Mouse (Mus musculus) midbrain, embryonic 10.5 days (tissue): ENCODE measurements around the gene Zmym5. TPM values are rescaled to one million over a fixed set of nuclear protein-coding genes. Genes with fewer than 3 reads are reported as not detected.
"Not testable (repeated sequence)": the region's sequence is repeated elsewhere in the genome, so short reads cannot be mapped to it uniquely, and the experiment has no call there.

Source experiments
- DNase-seq: peaks from one replicate; pipeline ENCODE4 v3.0.0-alpha.2; 2017; ENCODE audit warnings: low spot score
- H3K27ac ChIP-seq: fragments of 300-500 bp; sonication (generic); replicated peaks from 2 replicates; pipeline ENCODE4 v1.5.1; 2016; ENCODE audit warnings: mild to moderate bottlenecking
- H3K27me3 ChIP-seq: fragments of 300-500 bp; sonication (generic); 2 replicates; pipeline ENCODE4 v1.6.1; 2016; ENCODE audit warnings: low read depth, mild to moderate bottlenecking; ENCODE audit not compliant: poor library complexity, severe bottlenecking
- H3K36me3 ChIP-seq: fragments of 300-500 bp; sonication (generic); 2 replicates; pipeline ENCODE4 v1.6.1; 2016; ENCODE audit warnings: mild to moderate bottlenecking, moderate library complexity
- H3K4me1 ChIP-seq: fragments of 300-500 bp; sonication (generic); 2 replicates; pipeline ENCODE4 v1.6.1; 2016
- H3K4me3 ChIP-seq: fragments of 300-500 bp; sonication (generic); 2 replicates; pipeline ENCODE4 v1.5.1; 2016; ENCODE audit warnings: mild to moderate bottlenecking, moderate library complexity
- H3K9me3 ChIP-seq: fragments of 300-500 bp; sonication (generic); replicated peaks from 2 replicates; pipeline ENCODE4 v1.6.1; 2016; ENCODE audit warnings: mild to moderate bottlenecking
- WGBS: fragments of 180-500 bp; shearing (Covaris S2); methylation state at CpG from one replicate; pipeline ENCODE4 v1.1.7; 2016; 5-methylcytosine and 5-hydroxymethylcytosine counted together
- polyA plus RNA-seq: library from polyadenylated mRNA; unstranded; fragments of >200 nt; fragmentation: Nextera tagmentation; extraction: Ambion mirVana; gene quantifications from 2 replicates; pipeline ENCODE4 v1.2.1, GENCODE M21; 2016

Zmym5 gene
- polyA plus RNA-seq, 1 experiment from 2014 or later: 24.8 TPM

- 92% methylated on average over 4 of the region's 4 CpGs for WGBS
- no peak for DNase-seq
- no peak overlapping the region for H3K27ac ChIP-seq
- H3K4me1 ChIP-seq: peaks cover 20% of the 10 kb centered on the region
- H3K9me3 ChIP-seq: no peaks in the 10 kb centered on the region
- no peaks in the 10 kb centered on the region for H3K27me3 ChIP-seq
- H3K4me3 ChIP-seq: no peak overlapping the region
- no peaks in the 10 kb centered on the region for H3K36me3 ChIP-seq
These were observed 5.0 kb upstream of the Zmym5 start for GRCm38 (mm10) chr14:56816541-56816940.

GRCm38 (mm10) chr14:56812520-56813036 lies 1.1 kb upstream of the Zmym5 start:
- peak; percentile 83 for DNase-seq
- H3K9me3 ChIP-seq: no peaks in the 10 kb centered on the region
- peak overlapping the region; percentile 66 for H3K4me3 ChIP-seq
- WGBS: 1% methylated on average over 35 of the region's 35 CpGs
- no peaks in the 10 kb centered on the region for H3K27me3 ChIP-seq
- H3K4me1 ChIP-seq: peaks cover 28% of the 10 kb centered on the region
- peak overlapping the region; percentile 97 for H3K27ac ChIP-seq
- peaks cover 18% of the 10 kb centered on the region for H3K36me3 ChIP-seq

DNA sequence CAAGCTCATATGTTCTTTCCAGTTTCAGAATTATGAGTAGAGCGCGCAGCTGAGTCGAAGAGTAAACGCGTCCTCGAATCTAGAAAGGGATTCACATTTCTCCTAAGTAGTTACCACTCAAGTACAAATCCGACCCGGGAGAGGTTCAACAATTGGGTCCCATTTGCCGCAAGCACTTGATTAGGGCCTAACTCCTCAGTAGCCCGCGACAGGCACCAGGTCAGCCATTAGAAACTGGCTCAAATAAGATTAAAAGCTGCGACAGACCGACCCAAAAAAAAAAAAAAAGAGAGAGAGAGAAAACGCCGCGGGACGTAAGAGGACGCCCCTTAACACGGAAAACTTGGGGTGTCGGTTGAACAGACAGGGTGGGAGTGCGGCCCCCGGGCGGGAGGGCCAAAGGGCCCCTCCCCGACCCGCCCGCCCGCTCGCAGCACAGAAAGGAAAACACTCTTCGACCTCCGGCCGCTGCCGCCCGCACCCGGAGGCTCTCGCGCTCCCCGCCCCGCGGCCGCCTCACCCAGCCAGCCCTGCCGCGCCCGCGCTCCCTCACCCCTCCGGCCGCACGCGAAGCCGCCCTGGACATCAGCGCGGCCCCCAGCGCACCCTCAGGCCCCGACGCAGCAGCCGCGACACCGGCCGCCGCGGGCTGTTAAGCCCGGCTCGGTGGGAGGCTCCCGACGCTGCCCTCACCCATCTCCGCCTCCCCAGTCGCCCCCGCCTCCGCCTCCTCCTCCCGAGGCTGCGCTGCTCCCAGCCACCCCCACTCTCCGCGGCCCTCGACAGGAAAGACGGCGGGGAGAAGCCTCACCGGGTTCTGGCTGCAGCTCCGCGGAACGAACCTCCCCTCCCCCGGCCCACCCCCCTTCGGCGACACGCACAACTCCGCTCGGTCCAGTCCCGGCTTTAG lies 480 bp downstream of the Zmym5 start:
- H3K9me3 ChIP-seq, H3K27me3 ChIP-seq: not testable (repeated sequence)
- WGBS: 1% methylated on average over 38 of the region's 86 CpGs
- DNase-seq: peak; percentile 64
- Histone ChIP-seq H3K4me1 (peaks cover 24% of the 10 kb centered on the region), H3K36me3 (peaks cover 29% of the 10 kb centered on the region), H3K4me3 (peak overlapping the region; percentile 78), H3K27ac (peak overlapping the region; percentile 92)

- no peaks in the 10 kb centered on the region for H3K4me1 ChIP-seq
- H3K27ac ChIP-seq: no peak overlapping the region
- peak; percentile 42 for DNase-seq
- H3K9me3 ChIP-seq: no peaks in the 10 kb centered on the region
- WGBS: 55% methylated on average over 2 of the region's 2 CpGs
- peaks cover 70% of the 10 kb centered on the region for H3K36me3 ChIP-seq
- H3K27me3 ChIP-seq: no peaks in the 10 kb centered on the region
- no peak overlapping the region for H3K4me3 ChIP-seq
These were observed 18.3 kb downstream of the Zmym5 start for GRCm38 (mm10) chr14:56793243-56793642.

DNA sequence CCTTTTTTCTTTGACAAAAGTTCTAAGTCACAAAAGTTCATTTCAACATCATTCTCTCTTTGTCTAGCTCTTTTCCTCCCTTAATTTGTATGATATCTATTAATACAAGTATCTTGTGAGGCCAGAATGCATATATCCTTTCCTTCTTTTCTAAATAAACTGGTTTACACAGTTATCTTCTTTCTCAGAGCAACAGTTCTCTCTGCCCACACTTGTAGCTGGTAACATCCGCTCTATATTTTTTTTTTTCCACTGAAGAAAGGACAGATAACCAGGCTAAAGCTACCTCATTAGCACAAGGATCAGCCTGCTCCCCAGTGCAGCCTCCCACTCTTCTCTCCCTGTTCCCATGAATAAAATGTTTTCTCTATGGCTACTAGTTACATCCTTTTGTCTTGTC lies 26.9 kb downstream of the Zmym5 start:
- 77% methylated on average over 1 of the region's 1 CpGs for WGBS
- H3K9me3 ChIP-seq: no peaks in the 10 kb centered on the region
- H3K4me1 ChIP-seq: no peaks in the 10 kb centered on the region
- no peaks in the 10 kb centered on the region for H3K36me3 ChIP-seq
- no peak overlapping the region for H3K4me3 ChIP-seq
- no peak for DNase-seq
- no peak overlapping the region for H3K27ac ChIP-seq
- H3K27me3 ChIP-seq: no peaks in the 10 kb centered on the region

DNA sequence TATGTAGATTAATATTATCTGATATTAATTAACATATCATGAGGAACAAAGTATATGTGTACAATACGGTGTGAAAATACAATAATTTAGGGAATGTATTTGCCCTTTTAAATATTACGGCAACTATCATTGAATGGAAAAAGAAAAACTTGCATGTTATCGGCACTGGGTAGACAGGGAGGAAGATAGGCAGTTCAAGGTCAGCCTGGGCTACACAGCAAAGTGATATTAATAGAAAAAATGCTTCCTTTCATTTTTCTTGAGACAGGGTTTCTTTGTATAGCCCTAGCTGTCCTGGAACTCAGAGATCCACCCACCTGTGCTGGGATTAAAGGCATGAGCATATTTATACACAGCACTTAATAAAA lies 32.6 kb downstream of the Zmym5 start:
- peaks cover 22% of the 10 kb centered on the region for H3K36me3 ChIP-seq
- 52% methylated on average over 3 of the region's 3 CpGs for whole genome bisulfite sequencing
- no peaks in the 10 kb centered on the region for H3K9me3 ChIP-seq
- peak overlapping the region; percentile 96 for H3K27ac ChIP-seq
- H3K4me1 ChIP-seq: peaks cover 24% of the 10 kb centered on the region
- no peaks in the 10 kb centered on the region for H3K27me3 ChIP-seq
- DNase-seq: no peak
- H3K4me3 ChIP-seq: peak overlapping the region; percentile 72

DNA sequence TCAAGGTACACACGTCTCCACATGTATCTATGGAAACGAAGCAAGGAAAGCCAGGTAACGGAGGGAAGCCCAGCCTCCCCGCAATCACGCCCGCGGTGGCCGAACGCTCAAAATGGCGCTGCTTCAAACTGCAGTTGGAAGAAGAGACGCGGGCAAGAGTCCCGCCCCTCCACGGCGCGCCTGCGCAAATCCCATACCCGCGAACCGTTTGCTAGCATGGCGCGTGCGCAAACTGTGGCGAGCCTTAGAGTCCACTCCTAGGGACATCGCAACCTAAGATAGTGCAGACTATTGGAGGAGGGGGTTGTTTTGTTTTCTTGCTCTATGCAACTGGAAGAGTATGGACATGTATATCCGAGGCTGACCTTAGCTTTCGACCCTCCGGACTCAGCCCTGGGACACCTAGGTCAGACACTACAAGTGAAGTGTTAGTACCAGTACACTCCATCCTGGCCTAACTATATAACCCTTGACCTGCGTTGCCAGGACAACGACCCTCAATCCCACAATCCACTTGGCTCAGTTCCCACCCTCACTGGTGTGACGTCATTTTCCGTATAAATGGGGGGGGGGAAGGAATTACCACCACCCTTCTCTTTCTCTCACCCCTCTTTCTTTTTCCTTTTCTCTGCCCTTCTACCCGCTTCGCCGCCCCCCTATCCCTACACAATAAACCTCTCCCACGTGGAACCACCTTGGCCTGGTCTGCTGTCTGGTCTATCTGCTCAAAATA lies 33.1 kb downstream of the Zmym5 start, which contains the start of gene Pspc1:
Pspc1 (minus strand) TSS at position 117 of the 733 bp plus-strand sequence.
- H3K4me3 ChIP-seq: peak within 1 kb of the TSS; percentile 72
- no peaks in the 10 kb centered on the region for H3K9me3 ChIP-seq
- H3K27me3 ChIP-seq: no peaks in the 10 kb centered on the region
- peak within 1 kb of the TSS; percentile 96 for H3K27ac ChIP-seq
- peaks cover 24% of the 10 kb centered on the region for H3K4me1 ChIP-seq
- peak; percentile 99 for DNase-seq
- under 1% methylated on average over 36 of the region's 36 CpGs for WGBS
- peaks cover 27% of the 10 kb centered on the region for H3K36me3 ChIP-seq

DNA sequence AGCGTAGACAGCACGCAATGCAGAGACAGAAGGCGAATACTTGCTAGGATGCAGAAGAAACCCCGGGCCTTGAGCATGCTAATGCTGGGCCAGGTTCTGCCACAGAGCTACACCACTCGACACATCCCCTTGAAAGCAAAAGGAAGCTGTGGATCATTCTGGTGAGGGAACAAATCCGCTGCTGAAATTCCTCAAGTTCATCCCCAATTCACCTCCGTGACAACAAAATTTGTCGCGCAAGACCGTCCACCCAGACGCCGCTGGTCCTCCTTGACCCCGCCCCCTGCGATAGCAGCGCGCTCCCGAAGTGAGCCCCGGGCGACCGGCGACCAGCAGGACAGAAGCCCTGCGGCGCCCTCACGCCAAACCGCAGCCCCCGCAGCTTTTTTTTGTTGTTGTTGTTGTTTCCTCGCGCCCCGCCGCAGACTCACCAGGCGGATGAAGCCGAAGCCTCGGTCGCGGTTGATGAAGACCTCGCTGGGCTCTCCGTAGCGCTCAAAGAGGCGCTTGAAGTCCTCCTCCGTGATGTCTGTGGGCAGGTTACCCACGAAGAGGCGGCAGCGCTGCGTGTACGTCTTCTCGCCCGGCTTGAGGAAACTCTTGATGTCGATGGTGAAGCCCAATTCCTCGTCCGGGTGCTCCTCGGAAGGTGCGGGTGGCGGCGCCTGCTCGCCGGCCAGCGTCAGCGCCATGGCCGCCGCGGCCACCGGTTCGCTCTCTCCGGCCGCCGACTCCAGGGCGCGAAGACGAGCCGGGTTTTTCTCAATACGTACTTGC lies 34.0 kb downstream of the Zmym5 start:
- peaks cover 35% of the 10 kb centered on the region for H3K36me3 ChIP-seq
- peak; percentile 77 for DNase-seq
- whole genome bisulfite sequencing: under 1% methylated on average over 71 of the region's 71 CpGs

GRCm38 (mm10) chr14:56776571-56777238 lies 34.8 kb downstream of the Zmym5 start:
- no peak for DNase-seq
- Histone ChIP-seq H3K9me3 (no peaks in the 10 kb centered on the region), H3K4me3 (peak overlapping the region; percentile 72), H3K27ac (peak overlapping the region; percentile 96; the same call in 1 of the 2 replicates), H3K36me3 (peaks cover 41% of the 10 kb centered on the region), H3K27me3 (no peaks in the 10 kb centered on the region), H3K4me1 (peaks cover 24% of the 10 kb centered on the region)
- WGBS: 41% methylated on average over 11 of the region's 11 CpGs

More for the DNA sequence above, 34.0 kb downstream of the Zmym5 start:
- Histone ChIP-seq H3K4me3 (peak overlapping the region; percentile 72), H3K9me3 (no peaks in the 10 kb centered on the region), H3K27me3 (no peaks in the 10 kb centered on the region), H3K4me1 (peaks cover 24% of the 10 kb centered on the region), H3K27ac (peak overlapping the region; percentile 96)

GRCm38 (mm10) chr14:56775416-56775815 lies 36.1 kb downstream of the Zmym5 start:
- Histone ChIP-seq H3K27me3 (no peaks in the 10 kb centered on the region), H3K4me3 (peak overlapping the region; percentile 72), H3K9me3 (no peaks in the 10 kb centered on the region), H3K36me3 (peaks cover 54% of the 10 kb centered on the region), H3K27ac (no peak overlapping the region), H3K4me1 (peaks cover 24% of the 10 kb centered on the region)
- WGBS: 84% methylated on average over 4 of the region's 4 CpGs
- no peak for DNase-seq

DNA sequence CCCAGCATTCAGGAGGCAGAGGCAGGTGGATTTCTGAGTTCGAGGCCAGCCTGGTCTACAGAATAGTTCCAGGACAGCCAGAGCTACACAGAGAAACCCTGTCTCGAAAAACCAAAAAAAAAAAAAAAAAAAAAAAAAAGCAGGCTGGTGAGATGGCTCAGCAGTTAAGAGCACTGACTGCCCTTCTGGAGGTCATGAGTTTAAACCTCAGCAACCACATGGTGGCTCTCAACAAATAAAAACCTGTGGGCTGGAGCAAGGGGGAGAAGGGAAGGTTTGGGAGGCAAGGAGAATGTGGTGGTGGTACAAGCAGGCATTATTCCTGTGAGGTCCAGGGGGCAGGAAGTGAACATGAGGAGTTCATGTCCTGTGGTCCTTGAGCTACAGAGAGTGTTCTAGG lies 45.1 kb downstream of the Zmym5 start:
- not testable (repeated sequence) for DNase-seq, H3K27me3 ChIP-seq, H3K4me1 ChIP-seq, H3K9me3 ChIP-seq, H3K27ac ChIP-seq, H3K4me3 ChIP-seq
- H3K36me3 ChIP-seq: peaks cover 94% of the 10 kb centered on the region
- WGBS: 87% methylated on average over 2 of the region's 2 CpGs

DNA sequence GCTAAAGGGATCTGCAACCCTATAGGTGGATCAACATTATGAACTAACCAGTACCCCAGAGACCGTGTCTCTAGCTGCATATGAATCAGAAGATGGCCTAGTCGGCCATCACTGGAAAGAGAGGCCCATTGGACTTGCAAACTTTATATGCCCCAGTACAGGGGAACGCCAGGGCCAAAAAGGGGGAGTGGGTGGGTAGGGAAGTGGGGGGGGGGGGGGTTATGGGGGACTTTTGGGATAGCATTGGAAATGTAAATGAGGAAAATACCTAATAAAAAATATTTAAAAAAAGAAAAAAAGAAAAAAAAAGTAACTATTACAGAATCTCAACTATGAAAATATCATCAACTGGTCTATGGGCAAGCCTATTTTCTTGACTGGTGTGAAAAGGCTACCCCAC lies 46.4 kb downstream of the Zmym5 start:
- H3K27me3 ChIP-seq, H3K27ac ChIP-seq, H3K4me3 ChIP-seq, H3K9me3 ChIP-seq, H3K4me1 ChIP-seq, DNase-seq: not testable (repeated sequence)
- H3K36me3 ChIP-seq: peaks cover 94% of the 10 kb centered on the region
- WGBS: 80% methylated on average over 3 of the region's 3 CpGs
